Mouse (Mus musculus) cerebellum, adult 2 months (tissue): ENCODE results near the gene Naa20. TPM values are rescaled to one million over a fixed set of nuclear protein-coding genes. Genes with fewer than 3 reads are reported as not detected.
"Not testable (repeated sequence)": the region's sequence is repeated elsewhere in the genome, so short reads cannot be mapped to it uniquely, and the experiment has no call there.

ENCODE experiments used
- DNase-seq, 2 experiments: peaks; one replicate each; pipeline ENCODE4 v3.0.0; 2021
- H3K27ac ChIP-seq: fragments of 200-500 bp; 2 replicates; pipeline ENCODE4 v1.5.1; 2012; ENCODE audit warnings: low read length, control low read depth, inconsistent platforms; ENCODE audit not compliant: insufficient read depth
- H3K27me3 ChIP-seq: fragments of 200-500 bp; 2 replicates; pipeline ENCODE4 v1.6.1; 2012; ENCODE audit warnings: inconsistent platforms, mild to moderate bottlenecking, low read length, moderate library complexity; ENCODE audit not compliant: control insufficient read depth, insufficient read depth
- H3K4me1 ChIP-seq: fragments of 200-500 bp; 2 replicates; pipeline ENCODE4 v1.6.1; 2011; ENCODE audit warnings: low read length; ENCODE audit not compliant: control insufficient read depth, insufficient read depth
- H3K4me3 ChIP-seq: fragments of 200-500 bp; replicated peaks from 2 replicates; pipeline ENCODE3; 2011; ENCODE audit warnings: mild to moderate bottlenecking, low read depth, low read length, control low read depth; ENCODE audit not compliant: insufficient read depth
- CTCF ChIP-seq: fragments of 200-500 bp; IDR thresholded peaks from 2 replicates; pipeline ENCODE4 v1.5.1; 2011; ENCODE audit warnings: low read depth, mild to moderate bottlenecking, control low read depth, low read length, moderate library complexity, borderline replicate concordance; ENCODE audit not compliant: insufficient read depth
- POLR2A ChIP-seq: fragments of 200-500 bp; IDR thresholded peaks from 2 replicates; pipeline ENCODE4 v1.6.1; 2011; ENCODE audit warnings: low read length, control low read depth, borderline replicate concordance; ENCODE audit not compliant: insufficient read depth
- WGBS: fragments of 180-500 bp; shearing (Covaris S2); methylation state at CpG from one replicate; pipeline ENCODE4 v1.1.7; 2018; 5-methylcytosine and 5-hydroxymethylcytosine counted together
- polyA plus RNA-seq: library from polyadenylated mRNA; depleted of rRNA; stranded (reverse); fragments of >200 nt; gene quantifications from 2 replicates; pipeline ENCODE4 v1.2.3, GENCODE M21; 2012

Gene Naa20
- polyA plus RNA-seq, 1 experiment, result 96.3 TPM

DNA sequence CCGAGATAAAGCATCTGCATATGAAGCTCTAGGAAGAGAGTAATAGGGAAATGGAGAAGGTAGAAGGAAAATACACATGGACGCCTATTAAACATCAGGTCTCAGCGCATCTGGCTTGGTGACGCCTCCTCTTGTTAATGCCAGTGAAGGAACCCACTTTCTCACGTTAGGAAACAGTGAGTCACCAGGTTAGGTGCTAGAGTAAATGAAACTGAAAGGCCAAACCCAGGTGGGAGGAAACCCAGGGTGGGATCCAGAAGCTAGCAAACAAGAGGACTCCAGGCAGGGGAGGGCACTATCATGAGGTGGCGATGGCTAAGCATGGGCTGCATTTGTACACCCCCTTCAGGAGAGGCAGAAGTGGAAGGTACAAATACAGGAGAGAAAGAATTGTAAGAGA lies 3.3 kb downstream of the Naa20 start:
- Histone ChIP-seq H3K27me3 (no peaks in the 10 kb centered on the region), H3K4me3 (no peak overlapping the region), H3K27ac (no peak overlapping the region), H3K4me1 (peaks cover 10% of the 10 kb centered on the region; the same call in 1 of the 2 replicates)
- no peak for DNase-seq
- WGBS, result 70% methylated on average over 6 of the region's 6 CpGs
- no peak for TF ChIP-seq CTCF
- TF ChIP-seq POLR2A, result no peak

DNA sequence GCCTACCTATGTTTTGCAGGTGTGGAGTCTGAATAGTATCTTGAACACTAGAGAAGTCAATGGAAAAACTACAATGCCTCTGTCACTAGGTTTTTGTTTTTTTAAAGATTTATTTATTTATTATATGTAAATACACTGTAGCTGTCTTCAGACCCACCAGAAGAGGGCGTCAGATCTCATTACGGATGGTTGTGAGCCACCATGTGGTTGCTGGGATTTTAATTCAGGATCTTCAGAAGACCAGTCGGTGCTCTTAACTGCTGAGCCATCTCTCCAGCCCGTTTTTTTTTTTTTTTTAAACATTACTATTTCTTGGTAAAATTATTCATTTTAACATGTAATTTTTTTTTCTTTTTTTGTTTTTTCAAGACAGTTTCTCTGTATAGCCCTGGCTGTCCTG lies 4.0 kb downstream of the Naa20 start:
- DNase-seq, H3K27ac ChIP-seq, H3K4me3 ChIP-seq, H3K27me3 ChIP-seq, H3K4me1 ChIP-seq: not testable (repeated sequence)
- WGBS, result 25% methylated on average over 4 of the region's 4 CpGs

DNA sequence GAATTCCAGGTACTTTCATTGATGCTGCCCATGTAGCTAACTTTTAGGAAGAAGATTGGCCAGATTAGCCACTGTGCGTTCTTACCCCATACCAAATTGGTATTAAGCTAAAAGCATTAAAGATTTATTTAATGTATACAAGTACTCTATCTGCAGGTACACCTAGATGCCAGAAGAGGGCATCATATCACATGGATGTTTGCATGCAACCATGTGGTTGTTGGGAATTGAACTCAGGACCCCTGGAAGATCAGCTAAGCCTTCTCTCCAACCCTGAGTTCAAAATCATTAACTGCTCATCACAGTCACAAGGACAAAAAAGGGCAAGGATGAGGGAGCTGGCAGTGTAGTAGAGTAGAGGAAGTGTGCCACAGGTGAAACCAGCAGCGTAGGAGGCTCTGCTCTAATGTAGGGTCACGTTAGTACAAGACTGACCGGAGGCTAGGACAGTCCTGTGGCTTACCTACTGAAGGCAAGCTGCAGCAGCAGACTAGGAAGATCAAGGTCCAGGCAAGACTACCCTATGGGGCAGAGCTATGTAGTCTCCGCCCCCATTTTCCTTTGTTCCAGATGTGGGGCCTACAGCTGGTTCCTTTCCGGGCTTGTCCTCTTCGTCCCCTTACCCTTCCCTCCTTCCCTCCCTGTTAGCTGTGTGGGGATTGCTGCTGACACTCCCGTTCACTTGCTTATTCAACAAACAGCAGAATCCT lies 19.2 kb downstream of the Naa20 start:
- 90% methylated on average over 8 of the region's 8 CpGs for WGBS
- Histone ChIP-seq H3K27ac (no peak overlapping the region), H3K4me1 (no peaks in the 10 kb centered on the region), H3K27me3 (no peaks in the 10 kb centered on the region), H3K4me3 (no peak overlapping the region)
- no peak for DNase-seq
- TF ChIP-seq CTCF (no peak), POLR2A (no peak)

DNA sequence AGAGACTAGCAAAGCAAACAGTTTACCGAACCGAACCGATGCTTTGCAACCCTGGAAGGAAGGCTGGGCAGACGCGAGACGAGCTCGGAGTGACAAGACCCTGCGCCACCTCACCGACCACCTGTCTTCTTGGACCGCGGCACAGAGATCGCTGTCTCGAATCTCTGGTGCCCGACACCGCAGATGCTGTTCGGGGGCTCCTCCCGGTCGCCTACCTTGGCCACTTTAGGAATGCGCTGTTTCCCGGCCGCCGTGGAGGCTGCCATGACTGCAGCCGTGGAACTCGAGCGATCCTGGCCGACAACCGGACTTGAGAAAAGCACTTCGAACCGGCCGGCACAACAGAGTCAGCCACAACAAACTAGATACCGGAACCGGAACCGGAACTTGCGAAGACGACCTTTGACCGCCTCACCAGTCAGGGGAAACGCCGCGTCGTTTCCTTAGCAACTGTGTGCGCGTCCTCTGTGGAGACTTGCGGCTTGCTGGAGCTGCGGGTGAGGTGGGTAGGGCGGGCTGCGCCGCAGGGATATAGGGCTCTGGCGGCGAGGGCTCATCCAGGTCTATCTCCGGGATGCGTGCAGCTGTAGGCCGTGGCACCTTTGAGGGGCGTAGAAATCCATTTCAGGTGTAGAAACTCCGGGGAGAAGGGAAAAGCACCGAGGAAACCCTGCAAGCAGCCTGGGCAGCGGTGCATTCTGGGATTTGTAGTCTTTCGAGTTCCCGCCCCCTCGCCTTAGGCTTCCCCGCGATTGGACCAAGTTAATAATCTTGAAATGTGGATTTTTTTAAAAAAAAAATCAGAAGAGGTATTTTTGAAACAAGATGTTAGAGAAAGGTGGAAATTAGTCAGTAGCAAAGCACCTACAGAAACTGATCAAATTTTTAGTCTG lies 32.7 kb downstream of the Naa20 start, which contains the start of the genes Cfap61 and Crnkl1:
Gene Cfap61, plus strand, starts transcription at position 446 of the 893 bp plus-strand sequence.
Gene Crnkl1, minus strand, starts transcription at position 676 of the 893 bp plus-strand sequence.
- Histone ChIP-seq H3K4me1 (no peaks in the 10 kb centered on the region; the same call in 1 of the 2 replicates), H3K4me3 (peak within 1 kb of the TSS; percentile 95), H3K27me3 (no peaks in the 10 kb centered on the region), H3K27ac (no peak within 1 kb of the TSS)
- WGBS, result under 1% methylated on average over 61 of the region's 61 CpGs
- peak; percentile 94 to 96 for DNase-seq
- TF ChIP-seq POLR2A (peak; percentile 78; the same call in 1 of the 2 replicates), CTCF (no peak)

DNA sequence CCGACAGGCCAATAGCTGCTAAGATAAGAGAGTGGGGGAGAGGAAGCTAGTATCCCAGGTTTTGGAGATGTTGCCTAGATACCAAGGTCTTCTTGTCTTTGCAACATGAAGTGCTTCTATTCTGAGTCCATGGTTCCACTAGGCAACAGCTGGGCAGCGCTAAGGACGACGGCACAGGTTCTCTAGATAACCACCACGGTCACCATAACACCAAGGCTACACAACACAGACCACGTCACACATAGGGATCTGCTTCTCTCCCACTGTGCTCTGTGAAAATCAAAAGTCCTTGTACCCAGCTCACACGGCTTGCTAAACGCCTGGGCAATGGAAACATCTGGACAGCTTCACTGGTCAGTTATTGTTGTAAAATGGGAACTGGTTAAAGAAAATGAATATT lies 35.1 kb downstream of the Naa20 start:
- WGBS, result 82% methylated on average over 8 of the region's 8 CpGs
- H3K4me3 ChIP-seq, result no peak overlapping the region
- TF ChIP-seq CTCF (no peak), POLR2A (no peak)

GRCm38 (mm10) chr2:145941403-145941802 lies 39.5 kb downstream of the Naa20 start:
- WGBS, result 58% methylated on average over 3 of the region's 3 CpGs
- TF ChIP-seq CTCF (no peak), POLR2A (no peak)
- H3K27me3 ChIP-seq, result no peaks in the 10 kb centered on the region
- no peak for DNase-seq
- H3K27ac ChIP-seq, result no peak overlapping the region
- no peaks in the 10 kb centered on the region for H3K4me1 ChIP-seq
- H3K4me3 ChIP-seq, result no peak overlapping the region

More for the DNA sequence above, 35.1 kb downstream of the Naa20 start:
- no peak for DNase-seq
- no peak overlapping the region for H3K27ac ChIP-seq
- no peaks in the 10 kb centered on the region for H3K27me3 ChIP-seq
- no peaks in the 10 kb centered on the region; the same call in 1 of the 2 replicates for H3K4me1 ChIP-seq

DNA sequence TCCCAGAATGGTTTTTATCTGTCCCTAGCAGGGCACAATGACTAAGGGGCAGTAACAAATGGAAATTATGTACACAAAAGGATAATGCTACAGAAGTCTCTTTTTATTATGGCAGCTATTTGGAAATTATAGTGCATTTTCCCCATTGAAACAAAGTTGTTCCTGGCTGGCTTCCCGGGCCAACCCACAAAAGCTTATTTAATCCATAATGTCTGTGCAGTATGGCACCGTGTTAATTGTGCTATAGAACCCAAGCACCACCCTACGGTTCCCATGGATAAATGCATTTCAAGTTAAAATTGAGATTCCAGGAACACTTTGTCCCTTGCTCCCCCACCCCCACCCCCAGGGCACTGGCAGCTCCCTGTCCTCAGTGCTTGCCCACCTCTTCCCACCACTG lies 42.4 kb downstream of the Naa20 start:
- no peak for TF ChIP-seq CTCF
- no peak for TF ChIP-seq POLR2A
- WGBS, result 73% methylated on average over 3 of the region's 3 CpGs
- DNase-seq, result no peak

DNA sequence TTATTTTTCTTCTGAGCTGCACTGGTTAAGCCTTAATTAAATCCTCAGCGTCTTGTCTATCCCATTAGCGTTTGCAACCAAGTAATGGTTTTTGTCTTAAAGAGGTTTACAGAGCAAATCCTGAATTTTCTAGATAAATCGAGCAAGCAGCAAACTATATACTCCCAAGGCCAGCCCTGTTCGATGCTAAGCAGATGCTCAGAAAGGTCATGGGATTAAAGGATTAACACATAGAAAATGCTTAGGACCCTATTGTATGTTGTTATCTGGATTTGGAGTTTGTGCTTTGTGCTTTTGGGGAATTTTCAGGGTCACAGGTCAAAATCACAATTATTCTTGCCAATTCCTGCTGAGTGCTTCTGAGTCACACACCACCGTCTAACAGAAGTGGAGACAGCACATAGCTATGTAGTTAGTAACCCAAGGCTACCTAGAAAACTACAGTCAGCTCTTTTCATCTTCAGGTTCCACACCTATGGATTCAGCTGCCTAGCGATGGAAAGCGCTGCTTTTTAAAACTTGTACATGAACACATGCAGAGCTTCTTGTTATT lies 46.6 kb downstream of the Naa20 start:
- no peaks in the 10 kb centered on the region for H3K27me3 ChIP-seq
- DNase-seq, result no peak
- 82% methylated on average over 7 of the region's 7 CpGs for WGBS
- H3K4me3 ChIP-seq, result no peak overlapping the region
- H3K27ac ChIP-seq, result no peak overlapping the region
- H3K4me1 ChIP-seq, result no peaks in the 10 kb centered on the region
- TF ChIP-seq POLR2A (no peak), CTCF (no peak)

More for the DNA sequence above, 42.4 kb downstream of the Naa20 start:
- Histone ChIP-seq H3K4me1 (no peaks in the 10 kb centered on the region), H3K4me3 (no peak overlapping the region), H3K27ac (no peak overlapping the region), H3K27me3 (no peaks in the 10 kb centered on the region)
